Mouse (Mus musculus): Measurements from ENCODE around the gene Gm28576.
"Not testable (repeated sequence)": the region's sequence is repeated elsewhere in the genome, so short reads cannot be mapped to it uniquely, and the experiment has no call there.

The Gm28576 gene

DNA sequence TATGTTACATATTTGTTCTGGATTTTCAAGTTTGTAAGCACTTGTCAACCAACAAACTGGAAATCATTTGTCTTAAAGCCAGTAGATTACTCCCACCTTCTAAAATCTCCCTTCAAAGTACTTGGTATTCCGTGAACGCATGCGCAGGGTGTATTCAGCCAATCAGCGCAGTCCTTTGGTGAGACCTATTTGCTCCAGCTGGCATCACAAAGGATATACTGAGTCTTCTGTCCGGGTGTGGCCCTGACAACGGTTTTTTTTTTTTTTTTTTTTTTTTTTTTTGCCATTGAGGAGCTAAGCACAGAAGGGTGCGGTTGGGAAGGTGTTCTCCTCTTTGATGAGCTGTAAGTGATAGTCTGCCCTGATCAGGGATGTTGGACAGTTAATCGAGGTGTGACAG lies at the start of gene Gm28576:
Gm28576 (plus strand) TSS at position 301 of the 400 bp plus-strand sequence.
- not testable (repeated sequence) for DNase-seq (ENCODE audit: low spot score)
